Mouse (Mus musculus) Patski (cell line): ENCODE measurements around the gene Gm20390. TPM values are rescaled to one million over a fixed set of nuclear protein-coding genes. Genes with fewer than 3 reads are reported as not detected.

Experiments used
- ATAC-seq: fragments of 100-300 bp; one replicate; pipeline ENCODE4 v1.8.0; 2021
- CTCF ChIA-PET: fragments of 350-600 bp; sonication (Branson Sonifier 250); formaldehyde crosslinking; loops from one replicate; lab custom pipeline; 2022; ENCODE audit warnings: inconsistent platforms; lab: Charles Lee
- POLR2A ChIA-PET: fragments of 350-600 bp; sonication (Branson Sonifier 250); formaldehyde crosslinking; loops from one replicate; lab custom pipeline; 2022; ENCODE audit warnings: antibody characterized with exemption, inconsistent platforms; lab: Charles Lee
- DNase-seq: peaks from one replicate; pipeline ENCODE4 v3.0.0-alpha.2; 2011; ENCODE audit warnings: low read depth, low spot score
- H3K27me3 ChIP-seq: fragments of 371-371 bp; one replicate; pipeline ENCODE4 v1.5.1; 2021
- CTCF ChIP-seq: fragments of 100-300 bp; IDR thresholded peaks from one replicate; pipeline ENCODE4 v1.5.1; 2021
- in situ Hi-C: fragments of 300-500 bp; cut with MboI; formaldehyde crosslinking; loops from 3 replicates; pipeline ENCODE4 v1.11.1; 2018; ENCODE audit warnings: low pct_unique_long_range_greater_than_20kb, mixed read lengths
- polyA plus RNA-seq: library from polyadenylated mRNA; unstranded; gene quantifications from one replicate; pipeline ENCODE4 v1.2.3, GENCODE M21; 2021

Gene Gm20390
- polyA plus RNA-seq, result 354 TPM

- TF ChIP-seq CTCF, result peak; percentile 86
- DNase-seq, result peak; percentile 96
- no peaks in the 10 kb centered on the region for H3K27me3 ChIP-seq
- in situ Hi-C loops, result no loop called here
- peak; percentile 86 for ATAC-seq
- POLR2A ChIA-PET, result interaction anchor here (0.5 to 0.7 kb wide), 2 partner anchors 27 to 1022 kb away, joined by 3 read pairs; partner anchors contain the start of gene Ppp1r9b
- CTCF ChIA-PET, result interaction anchor here (0.8 to 1.2 kb wide), 4 partner anchors 10 to 124 kb away, joined by 3 to 5 read pairs (median 3); no protein-coding TSS in a partner anchor
These were observed at the start of gene Gm20390, which contains the start of gene Nme1 for GRCm38 (mm10) chr11:93968005-93968847. Gene Gm20390, minus strand, starts transcription at chr11:93968293. Gene Nme1, minus strand, starts transcription at chr11:93968521.

DNA sequence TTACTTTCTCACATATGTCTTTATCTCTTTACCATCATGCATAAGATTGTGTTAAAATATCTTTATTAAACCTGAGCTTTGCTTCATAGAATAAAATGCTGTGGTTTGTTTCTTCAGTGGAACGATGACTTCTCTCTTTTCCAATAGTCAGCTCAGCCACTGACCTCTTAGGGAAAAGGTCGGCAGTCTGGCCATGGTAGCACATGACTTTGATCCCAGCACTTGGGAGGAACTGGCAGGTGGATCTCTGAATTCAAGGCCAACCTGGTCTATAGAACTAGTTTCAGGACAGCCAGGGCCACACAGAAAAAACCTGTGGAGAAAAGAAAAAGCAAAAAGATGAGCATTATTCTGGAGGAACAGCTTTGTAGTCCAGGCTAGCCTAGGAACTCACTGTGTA is 35.3 kb upstream of the Gm20390 start:
- ATAC-seq (no peak), DNase-seq (no peak)
- no peak for TF ChIP-seq CTCF
- ChIA-PET CTCF (interaction anchor here (1.0 kb wide), 1 partner anchor 12 kb away, joined by 4 read pairs; no protein-coding TSS in a partner anchor), POLR2A (no interaction called here)
- in situ Hi-C loops, result no loop called here
- no peaks in the 10 kb centered on the region for H3K27me3 ChIP-seq

- ChIA-PET POLR2A (no interaction called here), CTCF (interaction anchor here (0.7 to 0.8 kb wide), 2 partner anchors 11 to 31 kb away, joined by 3 read pairs; partner anchors contain the start of genes Gm20390 and Nme1)
- TF ChIP-seq CTCF, result no peak
- DNase-seq (no peak), ATAC-seq (no peak)
- in situ Hi-C loops, result no loop called here
- H3K27me3 ChIP-seq, result no peaks in the 10 kb centered on the region
These were observed 31.2 kb upstream of the Gm20390 start for GRCm38 (mm10) chr11:93999276-93999675.

GRCm38 (mm10) chr11:93997141-93997775 is 29.2 kb upstream of the Gm20390 start:
- no peak for DNase-seq
- CTCF ChIA-PET, result interaction anchor here (1.6 kb wide), 1 partner anchor 21 kb away, joined by 3 read pairs; no protein-coding TSS in a partner anchor

DNA sequence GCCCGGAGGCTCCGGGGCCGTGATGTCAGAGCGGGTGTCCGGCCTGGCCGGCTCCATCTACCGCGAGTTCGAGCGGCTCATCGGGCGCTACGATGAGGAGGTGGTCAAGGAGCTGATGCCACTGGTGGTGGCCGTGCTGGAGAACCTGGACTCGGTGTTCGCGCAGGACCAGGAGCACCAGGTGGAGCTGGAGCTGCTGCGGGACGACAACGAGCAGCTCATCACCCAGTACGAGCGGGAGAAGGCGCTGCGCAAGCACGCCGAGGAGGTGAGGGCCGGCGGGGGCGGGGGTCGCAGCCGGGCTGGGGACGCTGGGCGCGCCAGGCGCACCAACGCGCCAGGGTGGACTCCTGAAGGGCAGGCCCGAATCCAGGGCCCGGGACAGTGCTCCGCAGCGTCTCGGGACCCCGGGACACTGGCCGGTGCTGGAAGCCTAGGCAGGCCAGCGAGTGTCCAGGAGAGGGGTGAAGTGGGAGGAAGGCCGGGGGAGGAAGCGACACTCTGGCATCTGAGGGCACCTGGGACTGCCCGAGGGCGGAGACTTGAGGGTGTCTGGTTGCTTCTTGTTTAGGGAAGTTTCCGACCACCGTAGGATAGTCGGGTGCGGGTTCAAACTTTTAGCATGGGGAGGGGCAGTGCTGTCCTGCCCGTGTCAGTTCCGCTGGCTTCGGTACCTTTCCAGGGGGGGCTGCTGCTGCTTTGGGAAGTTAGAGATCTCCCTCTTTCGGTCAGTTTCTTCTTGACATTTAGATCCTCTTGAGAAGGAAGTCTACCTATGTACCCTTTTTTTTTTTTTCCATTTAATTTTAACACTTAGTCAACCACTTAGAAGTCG is 28.4 kb upstream of the Gm20390 start:
- peak; percentile 17 for ATAC-seq
- peak; percentile 28 for TF ChIP-seq CTCF
- POLR2A ChIA-PET, result interaction anchor here (0.6 to 0.9 kb wide), 2 partner anchors 31 to 46 kb away, joined by 3 read pairs; no protein-coding TSS in a partner anchor
- no peaks in the 10 kb centered on the region for H3K27me3 ChIP-seq
- no peak for DNase-seq
- in situ Hi-C loops, result no loop called here
- CTCF ChIA-PET, result interaction anchor here (1.6 kb wide), 1 partner anchor 22 kb away, joined by 3 read pairs; no protein-coding TSS in a partner anchor

More at GRCm38 (mm10) chr11:93997141-93997775, 29.2 kb upstream of the Gm20390 start:
- ATAC-seq, result no peak
- in situ Hi-C loops, result no loop called here
- H3K27me3 ChIP-seq, result no peaks in the 10 kb centered on the region
- TF ChIP-seq CTCF, result no peak
- POLR2A ChIA-PET, result no interaction called here

- in situ Hi-C loops, result no loop called here
- ChIA-PET POLR2A (interaction anchor here (0.9 to 1.1 kb wide), 2 partner anchors 26 to 30 kb away, joined by 3 read pairs; no protein-coding TSS in a partner anchor), CTCF (no interaction called here)
- no peak for TF ChIP-seq CTCF
- no peaks in the 10 kb centered on the region for H3K27me3 ChIP-seq
- DNase-seq (peak; percentile 68), ATAC-seq (peak; percentile 73)
These were observed 27.7 kb upstream of the Gm20390 start, which contains the start of gene Spag9 for GRCm38 (mm10) chr11:93995720-93996305. Gene Spag9, plus strand, starts transcription at chr11:93996091.

GRCm38 (mm10) chr11:93995111-93995719 is 27.1 kb upstream of the Gm20390 start:
- ChIA-PET CTCF (no interaction called here), POLR2A (interaction anchor here (1.1 to 1.4 kb wide), 2 partner anchors 25 to 27 kb away, joined by 3 read pairs; partner anchors contain the start of gene Nme1)
- TF ChIP-seq CTCF, result no peak
- in situ Hi-C loops, result no loop called here
- ATAC-seq (peak; percentile 76), DNase-seq (peak; percentile 94)
- H3K27me3 ChIP-seq, result no peaks in the 10 kb centered on the region

- DNase-seq (no peak), ATAC-seq (no peak)
- no peaks in the 10 kb centered on the region for H3K27me3 ChIP-seq
- in situ Hi-C loops, result no loop called here
- POLR2A ChIA-PET, result interaction anchor here (1.1 to 1.4 kb wide), 2 partner anchors 24 to 26 kb away, joined by 3 read pairs; partner anchors contain the start of gene Nme1
- CTCF ChIA-PET, result no interaction called here
- no peak for TF ChIP-seq CTCF
These were observed 26.4 kb upstream of the Gm20390 start for GRCm38 (mm10) chr11:93994531-93994930.
